Mouse (Mus musculus) E14TG2a.4 (cell line): Measurements from ENCODE around the gene Serpinb5.

Experiments
- CTCF ChIP-seq: conservative IDR thresholded peaks from 2 replicates; pipeline ENCODE4 v1.5.1; 2014; ENCODE audit warnings: low read length
- NANOG ChIP-seq: IDR thresholded peaks from 2 replicates; pipeline ENCODE4 v1.6.1; 2014; ENCODE audit warnings: borderline replicate concordance, low read length, mixed read lengths
- POU5F1 ChIP-seq: IDR thresholded peaks from 2 replicates; pipeline ENCODE4 v1.6.1; 2014; ENCODE audit warnings: low read length, borderline replicate concordance

GRCm38 (mm10) chr1:106866768-106867167, 5.8 kb downstream of the Serpinb5 start:
- TF ChIP-seq CTCF (no peak), POU5F1 (no peak), NANOG (no peak)
